Mouse (Mus musculus): ENCODE measurements around the gene Ephb4.

Ephb4 gene

GRCm38 (mm10) chr5:137354091-137354490, 4.2 kb downstream of the Ephb4 start:
- peak in 1 of 2 experiments; percentile 23 for DNase-seq (ENCODE audit: inconsistent age in 2 of 2, low spot score in 1 of 2)

GRCm38 (mm10) chr5:137358382-137358781, 8.5 kb downstream of the Ephb4 start:
- peak in 1 of 2 experiments; percentile 35 for DNase-seq (ENCODE audit: inconsistent age in 2 of 2, low spot score in 1 of 2)

GRCm38 (mm10) chr5:137369665-137370064, 19.8 kb downstream of the Ephb4 start:
- no peak for DNase-seq (ENCODE audit: inconsistent age in 2 of 2, low spot score in 1 of 2)

- no peak for DNase-seq (ENCODE audit: inconsistent age in 2 of 2, low spot score in 1 of 2)
Measured at GRCm38 (mm10) chr5:137373371-137373950, 23.6 kb downstream of the Ephb4 start.

GRCm38 (mm10) chr5:137374521-137375080, 24.7 kb downstream of the Ephb4 start:
- no peak for DNase-seq (ENCODE audit: inconsistent age in 2 of 2, low spot score in 1 of 2)

- DNase-seq (ENCODE audit: inconsistent age in 2 of 2, low spot score in 1 of 2): peak; percentile 58 to 82
Measured at GRCm38 (mm10) chr5:137375627-137376026, 25.7 kb downstream of the Ephb4 start.

GRCm38 (mm10) chr5:137376198-137376597, 26.3 kb downstream of the Ephb4 start:
- DNase-seq (ENCODE audit: inconsistent age in 2 of 2, low spot score in 1 of 2): peak in 1 of 2 experiments; percentile 77

GRCm38 (mm10) chr5:137376722-137377121, 26.8 kb downstream of the Ephb4 start:
- DNase-seq (ENCODE audit: inconsistent age in 2 of 2, low spot score in 1 of 2): no peak

- DNase-seq (ENCODE audit: inconsistent age in 2 of 2, low spot score in 1 of 2): peak in 1 of 2 experiments; percentile 58
Measured at GRCm38 (mm10) chr5:137377176-137377575, 27.3 kb downstream of the Ephb4 start.

GRCm38 (mm10) chr5:137377603-137378002, 27.7 kb downstream of the Ephb4 start:
- DNase-seq (ENCODE audit: inconsistent age in 2 of 2, low spot score in 1 of 2): no peak

- DNase-seq (ENCODE audit: inconsistent age in 2 of 2, low spot score in 1 of 2): peak; percentile 50 to 84
Measured at GRCm38 (mm10) chr5:137381152-137381551, 31.2 kb downstream of the Ephb4 start.

- no peak for DNase-seq (ENCODE audit: inconsistent age in 2 of 2, low spot score in 1 of 2)
Measured at GRCm38 (mm10) chr5:137383441-137383840, 33.5 kb downstream of the Ephb4 start.

GRCm38 (mm10) chr5:137386712-137387111, 36.8 kb downstream of the Ephb4 start:
- DNase-seq (ENCODE audit: inconsistent age in 2 of 2, low spot score in 1 of 2): no peak

GRCm38 (mm10) chr5:137391641-137392040, 41.7 kb downstream of the Ephb4 start:
- DNase-seq (ENCODE audit: inconsistent age in 2 of 2, low spot score in 1 of 2): no peak

GRCm38 (mm10) chr5:137394456-137394855, 44.5 kb downstream of the Ephb4 start:
- DNase-seq (ENCODE audit: inconsistent age in 2 of 2, low spot score in 1 of 2): no peak

GRCm38 (mm10) chr5:137404081-137404480, 54.2 kb downstream of the Ephb4 start:
- DNase-seq (ENCODE audit: inconsistent age in 2 of 2, low spot score in 1 of 2): peak in 1 of 2 experiments; percentile 57

GRCm38 (mm10) chr5:137409451-137409850, 59.5 kb downstream of the Ephb4 start:
- DNase-seq (ENCODE audit: inconsistent age in 2 of 2, low spot score in 1 of 2): no peak

- DNase-seq (ENCODE audit: inconsistent age in 2 of 2, low spot score in 1 of 2): no peak
Measured at GRCm38 (mm10) chr5:137410066-137410465, 60.2 kb downstream of the Ephb4 start.

GRCm38 (mm10) chr5:137410549-137410948, 60.6 kb downstream of the Ephb4 start:
- DNase-seq (ENCODE audit: inconsistent age in 2 of 2, low spot score in 1 of 2): no peak

- DNase-seq (ENCODE audit: inconsistent age in 2 of 2, low spot score in 1 of 2): no peak
Measured at GRCm38 (mm10) chr5:137411235-137411634, 61.3 kb downstream of the Ephb4 start.

GRCm38 (mm10) chr5:137414253-137414652, 64.3 kb downstream of the Ephb4 start:
- no peak for DNase-seq (ENCODE audit: inconsistent age in 2 of 2, low spot score in 1 of 2)

- DNase-seq (ENCODE audit: inconsistent age in 2 of 2, low spot score in 1 of 2): no peak
Measured at GRCm38 (mm10) chr5:137419105-137419504, 69.2 kb downstream of the Ephb4 start.

GRCm38 (mm10) chr5:137419841-137420240, 69.9 kb downstream of the Ephb4 start:
- no peak for DNase-seq (ENCODE audit: inconsistent age in 2 of 2, low spot score in 1 of 2)
